Comparison of ENCODE assay signal across 8 mouse cellular contexts in the genomic region with DNA sequence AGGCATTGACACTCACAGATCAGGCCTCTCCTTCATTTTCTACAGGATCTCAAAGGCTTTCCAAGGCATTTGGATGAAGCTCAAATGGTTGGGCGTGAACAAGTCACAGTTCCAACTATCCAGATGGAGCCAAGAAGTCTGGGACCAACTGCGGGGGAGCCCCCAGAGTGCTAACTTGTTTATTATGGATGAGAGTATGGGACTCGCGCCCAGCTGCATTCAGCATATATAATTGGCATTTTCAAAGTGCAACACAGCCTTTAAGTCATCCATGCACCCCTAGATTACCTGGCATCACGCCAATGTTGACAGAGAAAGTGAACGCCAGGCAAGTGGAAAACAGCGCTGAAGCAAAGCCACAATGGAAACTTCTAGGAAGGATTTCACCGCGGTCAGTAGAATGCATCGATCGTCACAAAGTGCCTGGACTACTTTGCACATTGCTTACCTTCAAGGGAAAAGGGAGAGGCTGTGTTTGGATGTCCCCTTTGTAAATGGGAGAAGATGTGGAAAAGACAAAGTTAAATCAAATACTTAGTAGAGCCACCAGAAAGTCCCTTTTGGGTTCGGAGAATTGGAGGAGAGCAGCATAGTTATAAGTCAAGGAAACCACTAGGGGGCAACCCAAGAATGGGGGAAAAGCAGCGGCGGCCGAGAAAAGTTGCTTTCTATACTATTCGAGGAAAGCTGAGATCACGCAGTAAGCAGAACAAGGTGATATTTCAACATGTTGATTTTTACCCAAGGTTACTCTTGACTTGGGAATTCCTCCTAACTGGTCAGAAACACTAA. TPM values are rescaled to one million over a fixed set of nuclear protein-coding genes. Genes with fewer than 3 reads are reported as not detected.
DNase-seq lines count a peak whose midpoint lies in the region; ATAC-seq and TF ChIP-seq lines count a peak whose summit lies in the region.

No protein-coding gene starts in this region.

- H3K9ac ChIP-seq in CH12.LX (ENCODE audit: insufficient read depth, low read depth) = no peak overlapping the region
- no peak overlapping the region for H3K9ac ChIP-seq in forebrain, embryonic 11.5 days (ENCODE audit: low read length)
- no peak overlapping the region; the same call in 1 of the 2 replicates for H3K9ac ChIP-seq in heart, postnatal 0 days (replicated peaks; ENCODE audit: low read depth, low read length)
- no peak overlapping the region for H3K9ac ChIP-seq in liver, embryonic 14.5 days (replicated peaks)
- H3K9ac ChIP-seq in neural tube, embryonic 12.5 days = no peak overlapping the region

- peak; percentile 61 for DNase-seq in CH12.LX (ENCODE audit: extremely low read depth)
- peak; percentile 79 for DNase-seq in brain, embryonic 18.5 days (ENCODE audit: low read depth, low spot score)
- DNase-seq in forebrain, embryonic 11.5 days (ENCODE audit: low spot score) = peak; percentile 78
- peak; percentile 78 for DNase-seq in heart, postnatal 0 days (ENCODE audit: low spot score)
- DNase-seq in kidney, postnatal 36 days = peak; percentile 68 to 74
- DNase-seq in liver, embryonic 14.5 days (ENCODE audit: low read depth in 3 of 3, low spot score in 3 of 3) = peak in 1 of 3 experiments; percentile 14
- DNase-seq in urinary bladder, postnatal 36 days (ENCODE audit: low spot score in 2 of 2) = peak; percentile 48 to 65

- peaks cover 0 to 5% of the 10 kb centered on the region in 2 experiments; a peak in 2 of 4 replicates for H3K4me1 ChIP-seq in CH12.LX (ENCODE audit: control insufficient read depth in 1 of 2, insufficient read depth in 2 of 2)
- peaks cover 3% of the 10 kb centered on the region; the same call in 1 of the 2 replicates for H3K4me1 ChIP-seq in forebrain, embryonic 11.5 days (replicated peaks; ENCODE audit: control insufficient read depth, insufficient read depth, low read length)
- H3K4me1 ChIP-seq in heart, postnatal 0 days (ENCODE audit: control insufficient read depth, insufficient read depth) = no peaks in the 10 kb centered on the region
- no peaks in the 10 kb centered on the region for H3K4me1 ChIP-seq in liver, embryonic 14.5 days (replicated peaks; ENCODE audit: control insufficient read depth in 2 of 2, insufficient read depth in 2 of 2, low read length in 1 of 2)
- 0 out of 2 replicates have a peak, but pooled peaks cover 2% of the 10 kb centered on the region for H3K4me1 ChIP-seq in neural tube, embryonic 12.5 days

- H3K4me2 ChIP-seq in CH12.LX (ENCODE audit: insufficient read depth, low read depth, poor library complexity, severe bottlenecking) = peak overlapping the region; percentile 97
- peak overlapping the region; percentile 37; the same call in 1 of the 2 replicates for H3K4me2 ChIP-seq in forebrain, embryonic 11.5 days (ENCODE audit: low read depth, low read length, severe bottlenecking)
- peak overlapping the region; percentile 59 for H3K4me2 ChIP-seq in heart, postnatal 0 days (ENCODE audit: low read depth, low read length)
- no peak overlapping the region for H3K4me2 ChIP-seq in liver, embryonic 14.5 days (ENCODE audit: low read depth)
- peak overlapping the region; percentile 36; the same call in 1 of the 2 replicates for H3K4me2 ChIP-seq in neural tube, embryonic 12.5 days (replicated peaks)

- peak; percentile 96 for TF ChIP-seq RAD21 in CH12.LX (IDR thresholded peaks at IDR 0.05; ENCODE audit: low read depth, low read length)

- TF ChIP-seq POLR2A in CH12.LX (IDR thresholded peaks at IDR 0.05; ENCODE audit: low read depth, low read length) = no peak

- H3K36me3 ChIP-seq in CH12.LX (replicated peaks in 1 of 2; ENCODE audit: control insufficient read depth in 1 of 2, insufficient read depth in 1 of 2, low read length in 1 of 2) = no peaks in the 10 kb centered on the region
- H3K36me3 ChIP-seq in forebrain, embryonic 11.5 days (ENCODE audit: control insufficient read depth, insufficient read depth, low read length) = no peaks in the 10 kb centered on the region
- H3K36me3 ChIP-seq in heart, postnatal 0 days (replicated peaks; ENCODE audit: control insufficient read depth, insufficient read depth, low read length) = no peaks in the 10 kb centered on the region
- no peaks in the 10 kb centered on the region for H3K36me3 ChIP-seq in liver, embryonic 14.5 days (replicated peaks; ENCODE audit: control insufficient read depth, insufficient read depth, low read depth)
- no peaks in the 10 kb centered on the region for H3K36me3 ChIP-seq in neural tube, embryonic 12.5 days

- ATAC-seq in forebrain, embryonic 11.5 days (replicated peaks; ENCODE audit: low FRiP score) = peak; percentile 71; the same call in 1 of the 2 replicates
- ATAC-seq in heart, postnatal 0 days (ENCODE audit: insufficient read depth, low read depth) = peak; percentile 53
- no peak for ATAC-seq in liver, embryonic 14.5 days (ENCODE audit: insufficient read depth)
- peak; percentile 69 for ATAC-seq in neural tube, embryonic 12.5 days (ENCODE audit: low FRiP score, low read depth)

- H3K27ac ChIP-seq in CH12.LX (ENCODE audit: insufficient read depth, low read depth) = no peak overlapping the region
- H3K27ac ChIP-seq in forebrain, embryonic 11.5 days (ENCODE audit: low read depth, low read length) = no peak overlapping the region
- no peak overlapping the region for H3K27ac ChIP-seq in heart, postnatal 0 days (ENCODE audit: low read depth)
- no peak overlapping the region for H3K27ac ChIP-seq in liver, embryonic 14.5 days
- no peak overlapping the region for H3K27ac ChIP-seq in neural tube, embryonic 12.5 days

- no peak overlapping the region for H3K4me3 ChIP-seq in CH12.LX (replicated peaks in 1 of 3; ENCODE audit: low read depth in 2 of 3, low read length in 2 of 3, poor library complexity in 1 of 3)
- no peak overlapping the region for H3K4me3 ChIP-seq in forebrain, embryonic 11.5 days (ENCODE audit: low read depth, low read length)
- H3K4me3 ChIP-seq in heart, postnatal 0 days (ENCODE audit: low read depth, low read length) = peak overlapping the region; percentile 30
- H3K4me3 ChIP-seq in liver, embryonic 14.5 days (ENCODE audit: insufficient read depth in 1 of 2, low read depth in 2 of 2, low read length in 2 of 2) = no peak overlapping the region
- H3K4me3 ChIP-seq in neural tube, embryonic 12.5 days = no peak overlapping the region

- 36% methylated on average over 17 of the region's 17 CpGs for WGBS in forebrain, embryonic 11.5 days
- 20% methylated on average over 17 of the region's 17 CpGs for WGBS in heart, postnatal 0 days
- WGBS in liver, embryonic 14.5 days (ENCODE audit: insufficient replicate concordance) = 25% methylated on average over 17 of the region's 17 CpGs
- WGBS in neural tube, embryonic 12.5 days = 37% methylated on average over 17 of the region's 17 CpGs

- peak; percentile 61 to 89 for TF ChIP-seq CTCF in CH12.LX (conservative IDR thresholded peaks at IDR 0.05 in 1 of 2, IDR thresholded peaks at IDR 0.05 in 1 of 2; ENCODE audit: low read depth in 2 of 2, low read length in 2 of 2)
- peak; percentile 69 for TF ChIP-seq CTCF in heart, postnatal 0 days (IDR thresholded peaks at IDR 0.05; ENCODE audit: low read depth)
- TF ChIP-seq CTCF in liver, embryonic 14.5 days (IDR thresholded peaks at IDR 0.05; ENCODE audit: low read depth) = peak; percentile 52

- no peaks in the 10 kb centered on the region for H3K79me2 ChIP-seq in CH12.LX (replicated peaks; ENCODE audit: control insufficient read depth, extremely low read depth, insufficient read depth, poor library complexity, severe bottlenecking)

- in situ Hi-C loops in CH12.LX (cut with MboI; ENCODE audit: low pct_ligation_motif_present, low pct_unique_long_range_greater_than_20kb, low sequenced_read_pairs) = no loop called here

- H3K27me3 ChIP-seq in CH12.LX (replicated peaks) = peaks cover 10% of the 10 kb centered on the region
- no peaks in the 10 kb centered on the region for H3K27me3 ChIP-seq in forebrain, embryonic 11.5 days (ENCODE audit: control insufficient read depth, insufficient read depth, low read length)
- H3K27me3 ChIP-seq in heart, postnatal 0 days (ENCODE audit: control insufficient read depth, insufficient read depth, low read length) = no peaks in the 10 kb centered on the region
- no peaks in the 10 kb centered on the region for H3K27me3 ChIP-seq in liver, embryonic 14.5 days (ENCODE audit: control insufficient read depth, insufficient read depth, low read length)
- no peaks in the 10 kb centered on the region for H3K27me3 ChIP-seq in neural tube, embryonic 12.5 days (replicated peaks)

- H3K9me3 ChIP-seq in CH12.LX (replicated peaks; ENCODE audit: low read length) = no peaks in the 10 kb centered on the region
- H3K9me3 ChIP-seq in forebrain, embryonic 11.5 days (ENCODE audit: control insufficient read depth, low read length) = no peaks in the 10 kb centered on the region
- no peaks in the 10 kb centered on the region for H3K9me3 ChIP-seq in heart, postnatal 0 days (replicated peaks; ENCODE audit: control insufficient read depth, low read length)
- H3K9me3 ChIP-seq in liver, embryonic 14.5 days (ENCODE audit: control insufficient read depth, low read length) = no peaks in the 10 kb centered on the region
- H3K9me3 ChIP-seq in neural tube, embryonic 12.5 days = no peaks in the 10 kb centered on the region

- dilution Hi-C loops in CH12.LX (cut with MboI; ENCODE audit: extremely low pct_ligation_motif_present, extremely low pct_unique_long_range_greater_than_20kb, low sequenced_read_pairs) = no loop called here

- peak; percentile 38; the same call in 1 of the 2 replicates for TF ChIP-seq EP300 in CH12.LX (IDR thresholded peaks at IDR 0.05; ENCODE audit: low read length)
- TF ChIP-seq EP300 in heart, postnatal 0 days (IDR thresholded peaks at IDR 0.05; ENCODE audit: low read depth) = no peak
- TF ChIP-seq EP300 in liver, embryonic 14.5 days (IDR thresholded peaks at IDR 0.05; ENCODE audit: low read depth) = no peak

TF ChIP-seq in CH12.LX, 34 proteins besides CTCF, POLR2A, EP300 and RAD21:
- TF ChIP-seq ZC3H11A (IDR thresholded peaks at IDR 0.05; ENCODE audit: low read depth, low read length) = peak; percentile 73
- TF ChIP-seq SMC3 (IDR thresholded peaks at IDR 0.05; ENCODE audit: low read depth, low read length) = peak; percentile 90
- no peak for TF ChIP-seq SIN3A (IDR thresholded peaks at IDR 0.05; ENCODE audit: low read length)
- no peak for TF ChIP-seq TBP (conservative IDR thresholded peaks at IDR 0.05; ENCODE audit: low read depth, low read length)

RNA-seq across cellular contexts. Expression of a gene that starts 27.3 kb away (rescaled TPM):
- total RNA-seq in CH12.LX (2012; rRNA removed) (1.1 and 3.4 TPM in 2 replicates), CH12.LX (2014; rRNA removed) (1.3 and 2.4 TPM in 2 replicates)
- polyA plus RNA-seq in CH12.LX (2012; ENCODE audit: insufficient read length, low read depth) = 2.1 and 2.6 TPM in 2 replicates
- polyA plus RNA-seq in forebrain, embryonic 11.5 days (2014; fragmentation: Nextera tagmentation; extraction: Ambion mirVana) = 31.7 and 32.3 TPM in 2 replicates
- 25.3 and 43.7 TPM in 2 replicates for total RNA-seq in heart, postnatal 0 days (2014; rRNA removed; ENCODE audit: low replicate concordance)
- polyA plus RNA-seq in heart, postnatal 0 days (2015; fragmentation: Nextera tagmentation; extraction: Ambion mirVana) = 22.9 and 23.1 TPM in 2 replicates
- 1.3 and 2.4 TPM in 2 replicates for polyA plus RNA-seq in liver, embryonic 14.5 days (2012; rRNA removed)
- polyA plus RNA-seq in liver, embryonic 14.5 days (2014; fragmentation: Nextera tagmentation; extraction: Ambion mirVana) = 3.2 and 4.2 TPM in 2 replicates
- polyA plus RNA-seq in neural tube, embryonic 12.5 days (2016; fragmentation: Nextera tagmentation; extraction: Ambion mirVana) = 15.1 and 15.4 TPM in 2 replicates
